Mouse (Mus musculus) hindbrain, embryonic 12.5 days (tissue): ENCODE data around the gene Bcor. TPM values are rescaled to one million over a fixed set of nuclear protein-coding genes. Genes with fewer than 3 reads are reported as not detected.

Experiments used
- ATAC-seq: fragments of 200-750 bp; cut with Nextera tagmentation; 2 replicates; pipeline ENCODE4 v1.8.0; 2017; ENCODE audit warnings: moderate TSS enrichment; ENCODE audit not compliant: low FRiP score
- H3K27ac ChIP-seq: fragments of 300-500 bp; sonication (generic); 2 replicates; pipeline ENCODE4 v1.5.1; 2016; ENCODE audit warnings: mild to moderate bottlenecking
- H3K27me3 ChIP-seq: fragments of 300-500 bp; sonication (generic); 2 replicates; pipeline ENCODE4 v1.6.1; 2016; ENCODE audit warnings: mild to moderate bottlenecking
- H3K36me3 ChIP-seq: fragments of 300-500 bp; sonication (generic); 2 replicates; pipeline ENCODE4 v1.6.1; 2016; ENCODE audit warnings: mild to moderate bottlenecking
- H3K4me1 ChIP-seq: fragments of 300-500 bp; sonication (generic); 2 replicates; pipeline ENCODE4 v1.6.1; 2016
- H3K4me2 ChIP-seq: fragments of 300-500 bp; sonication (generic); replicated peaks from 2 replicates; pipeline ENCODE4 v1.6.1; 2016; ENCODE audit warnings: mild to moderate bottlenecking
- H3K4me3 ChIP-seq: fragments of 300-500 bp; sonication (generic); 2 replicates; pipeline ENCODE4 v1.5.1; 2016; ENCODE audit warnings: mild to moderate bottlenecking
- H3K9ac ChIP-seq: fragments of 300-500 bp; sonication (generic); 2 replicates; pipeline ENCODE4 v1.6.1; 2016; ENCODE audit warnings: mild to moderate bottlenecking, moderate library complexity
- H3K9me3 ChIP-seq: fragments of 300-500 bp; sonication (generic); replicated peaks from 2 replicates; pipeline ENCODE4 v1.6.1; 2016; ENCODE audit warnings: mild to moderate bottlenecking
- WGBS: fragments of 180-500 bp; shearing (Covaris S2); methylation state at CpG from one replicate; pipeline ENCODE4 v1.1.7; 2016; 5-methylcytosine and 5-hydroxymethylcytosine counted together
- polyA plus RNA-seq: library from polyadenylated mRNA; unstranded; fragments of >200 nt; fragmentation: Nextera tagmentation; extraction: Ambion mirVana; gene quantifications from 2 replicates; pipeline ENCODE4 v1.2.1, GENCODE M21; 2016

The Bcor gene
- polyA plus RNA-seq, 1 experiment from 2014 or later: 23.7 TPM

DNA sequence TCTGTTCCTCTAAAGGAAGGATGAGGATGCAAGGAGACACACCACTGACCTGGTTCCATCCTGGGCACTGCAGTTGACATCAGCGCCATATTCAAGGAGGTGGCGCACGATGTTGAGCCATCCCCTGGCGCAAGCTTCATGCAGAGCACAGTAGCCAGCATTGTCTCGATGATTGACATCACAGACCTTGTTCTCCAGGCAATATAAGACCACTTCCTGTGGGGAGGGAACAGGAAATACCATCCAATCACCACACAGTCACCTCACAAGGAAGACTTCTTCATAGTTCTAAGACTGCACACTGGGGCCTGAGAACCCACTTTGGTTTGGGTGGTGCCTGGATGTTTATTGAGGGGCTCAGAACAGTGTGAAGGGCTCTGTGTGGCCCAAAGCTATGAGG is 118.7 kb downstream of the Bcor start:
- H3K4me3 ChIP-seq: no peak overlapping the region
- no peak overlapping the region for H3K4me2 ChIP-seq
- WGBS: 93% methylated on average over 5 of the region's 5 CpGs
- H3K27ac ChIP-seq: no peak overlapping the region
- peaks cover 5% of the 10 kb centered on the region; the same call in 1 of the 2 replicates for H3K27me3 ChIP-seq
- ATAC-seq: no peak
- no peaks in the 10 kb centered on the region for H3K4me1 ChIP-seq
- H3K9me3 ChIP-seq: no peaks in the 10 kb centered on the region
- no peak overlapping the region for H3K9ac ChIP-seq
- H3K36me3 ChIP-seq: peaks cover 53% of the 10 kb centered on the region

DNA sequence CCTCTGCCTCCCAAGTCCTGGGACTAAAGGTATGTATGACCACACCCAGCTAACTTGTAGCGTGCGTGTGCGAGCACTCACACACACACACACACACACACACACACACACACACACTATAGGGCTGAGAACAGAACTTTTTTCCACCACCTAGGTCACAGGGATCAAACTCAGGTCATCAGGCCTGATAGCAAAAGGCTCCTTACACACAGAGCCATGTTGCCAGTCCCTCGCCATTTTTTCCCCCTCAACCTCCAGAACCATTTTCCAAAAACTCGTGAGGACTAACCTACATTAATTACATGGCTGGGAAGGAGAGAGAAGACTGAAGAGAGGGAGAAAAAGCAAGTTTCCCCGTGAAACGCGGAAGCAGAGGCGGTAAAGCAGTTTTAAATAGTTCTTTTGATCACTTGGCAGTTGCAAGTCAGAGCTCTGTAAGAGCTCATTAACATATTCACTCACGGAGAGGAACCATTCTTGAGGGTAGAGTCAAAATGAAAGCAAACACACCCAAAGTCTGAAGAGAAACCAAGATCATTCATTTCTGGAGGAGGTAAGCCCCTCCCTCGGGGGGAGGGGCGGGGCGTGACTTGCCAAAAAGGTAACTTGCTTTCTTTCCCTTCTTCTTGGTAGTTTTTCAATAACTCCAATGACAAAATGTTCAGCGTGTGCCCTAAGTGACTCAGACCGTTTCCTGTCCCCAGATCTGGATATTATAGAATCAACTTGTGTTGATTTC is 145.3 kb downstream of the Bcor start:
- Histone ChIP-seq H3K36me3 (no peaks in the 10 kb centered on the region), H3K4me1 (no peaks in the 10 kb centered on the region), H3K9me3 (no peaks in the 10 kb centered on the region), H3K4me3 (no peak overlapping the region), H3K27me3 (no peaks in the 10 kb centered on the region; the same call in 1 of the 2 replicates), H3K9ac (no peak overlapping the region), H3K4me2 (no peak overlapping the region), H3K27ac (no peak overlapping the region)
- WGBS: 49% methylated on average over 15 of the region's 15 CpGs
- ATAC-seq: no peak

DNA sequence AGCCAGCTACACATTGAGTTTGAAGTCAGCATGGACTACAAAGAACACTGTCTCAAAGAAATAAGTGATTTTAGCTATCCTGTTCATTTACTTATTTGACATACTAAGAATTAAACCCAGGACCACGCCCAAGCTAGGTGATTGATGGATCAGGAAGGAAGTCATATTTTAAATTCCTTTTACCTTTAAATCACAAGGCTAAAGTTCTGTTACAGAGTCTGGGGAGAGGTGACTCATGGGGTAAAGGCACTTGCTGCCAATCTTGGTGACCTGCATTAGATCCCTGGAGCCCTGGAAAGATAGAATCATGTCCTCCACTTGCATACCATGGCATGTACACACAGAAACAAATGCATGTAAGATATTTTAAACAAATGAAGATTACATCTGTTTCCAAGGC is 149.5 kb downstream of the Bcor start:
- Histone ChIP-seq H3K4me2 (no peak overlapping the region), H3K27me3 (peaks cover 33% of the 10 kb centered on the region), H3K9me3 (no peaks in the 10 kb centered on the region), H3K9ac (no peak overlapping the region), H3K4me3 (no peak overlapping the region), H3K36me3 (no peaks in the 10 kb centered on the region), H3K4me1 (peaks cover 5% of the 10 kb centered on the region; the same call in 1 of the 2 replicates), H3K27ac (no peak overlapping the region)
- no peak for ATAC-seq
- WGBS: 92% methylated on average over 1 of the region's 1 CpGs

DNA sequence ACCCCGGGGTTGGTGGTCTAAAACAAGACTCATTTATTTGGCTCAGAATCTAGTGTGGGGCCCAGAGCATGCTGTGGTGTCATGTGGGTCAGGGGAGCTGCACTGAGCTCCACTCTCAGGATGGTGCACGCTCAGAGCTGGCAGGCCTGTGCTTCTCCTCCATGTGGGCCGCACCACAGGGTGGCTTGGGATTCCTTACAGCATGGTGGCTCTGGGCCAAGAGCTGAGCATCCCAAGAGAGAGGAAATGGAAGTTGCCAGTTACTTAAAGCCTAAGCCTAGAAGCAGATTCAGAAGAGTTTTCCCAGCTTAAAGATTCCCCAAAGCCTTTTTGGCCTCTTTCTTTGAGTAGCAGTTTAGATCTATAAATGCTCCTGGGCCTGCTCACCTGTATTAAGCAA is 151.1 kb downstream of the Bcor start:
- no peaks in the 10 kb centered on the region for H3K36me3 ChIP-seq
- WGBS: 29% methylated on average over 3 of the region's 3 CpGs
- H3K9ac ChIP-seq: no peak overlapping the region
- peaks cover 21% of the 10 kb centered on the region for H3K4me1 ChIP-seq
- H3K9me3 ChIP-seq: no peaks in the 10 kb centered on the region
- peaks cover 50% of the 10 kb centered on the region for H3K27me3 ChIP-seq
- ATAC-seq: no peak
- H3K27ac ChIP-seq: no peak overlapping the region
- no peak overlapping the region for H3K4me2 ChIP-seq
- no peak overlapping the region for H3K4me3 ChIP-seq

DNA sequence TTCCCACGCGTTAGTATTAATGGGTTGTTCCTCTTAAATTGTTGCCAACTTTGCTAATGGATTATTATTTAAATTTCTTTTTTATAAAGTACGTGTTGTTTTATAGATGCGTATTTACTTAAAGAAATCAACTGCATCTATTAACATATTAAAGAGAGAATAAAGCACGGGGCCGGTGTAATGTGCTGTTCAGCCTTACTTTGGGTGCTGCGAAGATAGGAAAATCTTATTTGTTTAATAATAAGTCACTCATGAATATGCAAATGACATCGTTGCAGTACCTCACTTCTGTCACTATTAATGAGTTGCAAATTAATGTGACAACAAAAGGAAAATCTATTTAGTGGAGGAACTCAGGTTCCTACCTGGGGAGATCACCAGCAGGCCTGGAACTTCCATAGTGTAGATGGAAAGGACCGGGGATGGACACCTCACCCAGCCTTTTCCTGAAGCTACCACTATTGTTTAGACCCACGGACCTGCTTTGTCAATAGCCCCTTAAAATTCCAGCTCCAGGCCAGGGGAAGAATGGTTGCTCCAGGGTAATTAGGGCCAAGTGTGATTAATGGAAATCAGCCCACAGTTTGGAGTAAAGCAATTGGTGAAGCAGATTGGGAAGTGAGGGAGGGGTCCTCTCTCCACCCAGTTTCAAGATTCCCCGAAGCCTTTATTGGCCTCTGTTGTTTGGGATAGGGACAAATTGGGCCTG is 152.2 kb downstream of the Bcor start:
- WGBS: 8% methylated on average over 11 of the region's 11 CpGs
- H3K4me3 ChIP-seq: no peak overlapping the region
- no peak for ATAC-seq
- no peaks in the 10 kb centered on the region for H3K36me3 ChIP-seq
- peaks cover 60% of the 10 kb centered on the region for H3K27me3 ChIP-seq
- H3K4me1 ChIP-seq: peaks cover 25% of the 10 kb centered on the region
- peak overlapping the region; percentile 92 for H3K27ac ChIP-seq
- no peaks in the 10 kb centered on the region for H3K9me3 ChIP-seq
- H3K9ac ChIP-seq: no peak overlapping the region
- peak overlapping the region; percentile 56 for H3K4me2 ChIP-seq

DNA sequence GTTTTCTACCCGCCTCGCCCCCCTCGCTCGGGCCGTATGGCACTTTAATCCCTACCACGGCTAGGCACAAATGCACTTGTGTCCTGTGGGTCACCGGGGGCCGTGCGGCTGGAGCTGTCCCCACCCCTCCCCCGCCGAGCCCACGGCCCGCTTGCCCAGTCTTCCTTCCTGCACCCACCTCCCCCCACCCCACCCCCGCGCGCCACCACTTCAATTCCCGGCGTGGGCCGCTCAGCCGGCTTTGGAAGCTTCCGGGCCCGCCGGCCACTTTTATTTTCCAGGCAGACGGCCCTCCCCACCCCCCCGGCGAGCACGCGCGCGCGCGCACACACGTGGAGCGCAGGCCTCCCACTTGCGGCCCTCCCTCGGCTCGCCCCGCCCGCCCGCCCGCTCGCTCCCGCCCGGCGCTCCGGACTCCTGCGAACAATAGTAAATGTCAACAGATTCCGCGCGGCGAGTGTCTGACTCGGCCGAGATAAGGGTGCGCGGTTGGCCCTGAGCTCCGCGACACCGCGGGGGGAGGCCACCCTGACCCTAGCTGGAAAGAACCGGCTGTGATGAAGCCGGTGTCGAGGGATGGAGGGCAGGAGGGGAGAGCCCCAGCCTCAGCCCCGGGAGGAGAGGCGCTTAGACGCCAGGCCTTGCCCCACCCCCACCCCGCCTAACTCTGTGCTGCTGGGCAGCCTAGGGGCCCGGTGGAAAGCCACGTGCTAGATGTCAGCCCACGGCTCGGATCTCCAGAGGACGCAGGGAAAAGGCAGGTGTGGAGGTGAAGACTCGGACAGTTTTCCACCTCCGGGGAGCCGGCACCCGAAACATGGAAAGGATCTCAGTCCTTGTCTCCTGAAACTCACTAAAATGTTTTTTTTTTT is 153.0 kb downstream of the Bcor start:
- Histone ChIP-seq H3K27ac (peak overlapping the region; percentile 92), H3K9ac (peak overlapping the region; percentile 48), H3K4me2 (peak overlapping the region; percentile 56), H3K27me3 (peaks cover 68% of the 10 kb centered on the region), H3K4me1 (peaks cover 32% of the 10 kb centered on the region), H3K36me3 (no peaks in the 10 kb centered on the region), H3K4me3 (peak overlapping the region; percentile 33), H3K9me3 (no peaks in the 10 kb centered on the region)
- ATAC-seq: peak; percentile 77
- 5% methylated on average over 61 of the region's 75 CpGs for WGBS

DNA sequence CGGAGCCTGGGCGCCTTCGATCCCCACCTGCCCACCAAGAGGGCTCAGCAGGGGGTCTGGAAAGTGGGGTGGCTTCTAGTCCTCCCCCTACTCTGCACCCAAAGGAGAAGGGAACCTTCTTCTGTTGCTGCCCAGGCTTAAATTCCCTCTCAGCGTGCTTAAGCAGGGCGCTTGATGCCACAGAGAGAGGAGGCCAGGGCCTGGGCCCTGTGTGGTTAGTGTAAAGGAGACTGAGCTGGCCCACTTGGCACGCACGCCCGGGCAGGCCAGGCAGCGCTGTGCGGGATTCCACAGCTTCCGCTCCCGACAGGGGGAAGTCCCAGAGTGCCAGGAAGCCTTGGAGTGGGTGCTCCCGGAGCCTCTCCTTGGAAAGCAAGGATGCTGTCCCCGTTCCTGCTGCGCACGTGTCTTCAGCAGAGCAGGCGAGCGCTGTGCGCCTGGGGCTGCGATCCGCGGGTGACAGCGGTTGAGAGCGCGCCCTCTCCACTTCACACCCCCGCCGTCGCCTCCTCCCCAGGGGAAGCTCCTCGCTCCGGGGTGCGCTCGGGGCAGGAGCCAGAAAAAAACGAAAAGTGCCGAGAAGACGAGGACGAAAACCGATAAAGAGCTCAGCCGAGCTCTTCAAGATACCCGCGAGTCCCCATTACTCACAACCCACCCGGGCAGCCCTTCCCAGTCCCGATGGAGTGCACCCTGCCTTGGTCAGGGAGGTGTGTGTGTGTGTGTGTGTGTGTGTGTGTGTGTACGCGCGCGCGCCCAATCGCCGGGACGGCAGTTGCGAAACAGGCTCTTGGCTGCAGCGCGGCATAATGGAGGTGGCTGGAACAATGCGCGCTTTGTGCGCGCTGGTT is 153.9 kb downstream of the Bcor start:
- H3K4me1 ChIP-seq: peaks cover 41% of the 10 kb centered on the region
- peak overlapping the region; percentile 33 for H3K4me3 ChIP-seq
- ATAC-seq: peak; percentile 11
- H3K27ac ChIP-seq: peak overlapping the region; percentile 92
- no peaks in the 10 kb centered on the region for H3K36me3 ChIP-seq
- H3K27me3 ChIP-seq: peaks cover 77% of the 10 kb centered on the region
- no peaks in the 10 kb centered on the region for H3K9me3 ChIP-seq
- H3K9ac ChIP-seq: peak overlapping the region; percentile 48
- WGBS: 3% methylated on average over 52 of the region's 57 CpGs
- H3K4me2 ChIP-seq: peak overlapping the region; percentile 56

DNA sequence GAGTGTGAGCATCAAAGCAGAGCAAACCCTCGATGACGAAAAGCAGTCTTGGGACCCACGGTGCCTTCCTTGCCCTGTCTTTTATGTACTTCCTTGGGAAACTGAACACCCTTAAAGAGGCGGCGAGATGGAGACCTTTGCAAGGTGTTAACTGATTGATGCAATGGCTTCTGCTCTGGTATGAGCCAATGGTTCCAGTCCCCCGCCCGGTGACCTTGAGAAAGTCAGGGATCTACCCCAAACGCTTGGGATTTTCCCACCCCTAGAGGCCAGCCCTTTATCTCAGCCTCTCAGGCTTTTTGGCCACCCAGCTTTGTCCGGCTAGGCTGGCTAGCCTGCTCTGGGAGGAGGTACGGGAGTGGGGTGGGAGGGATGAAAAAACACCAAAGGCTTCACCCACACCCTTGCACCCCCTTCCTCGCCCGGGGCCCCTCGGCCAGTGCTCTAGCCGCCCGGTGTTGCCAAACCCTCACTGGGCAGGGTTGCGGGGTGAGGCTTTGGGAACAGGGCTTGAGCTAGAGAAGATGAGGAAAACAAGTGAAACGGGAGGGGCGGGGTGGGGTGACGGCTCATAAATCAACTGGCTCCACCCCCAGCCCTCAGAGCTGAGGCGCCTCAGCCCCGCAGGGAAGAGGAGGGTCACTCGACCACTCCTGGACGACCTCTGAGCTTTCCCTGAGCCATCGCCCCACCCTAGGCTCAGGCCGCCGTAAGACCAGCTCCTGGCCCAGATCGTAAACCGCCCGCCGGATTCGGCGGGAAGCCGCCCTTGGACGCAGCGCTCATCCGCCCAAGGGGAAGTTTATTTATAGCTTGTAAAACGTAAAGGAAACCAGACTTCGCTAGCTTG is 154.7 kb downstream of the Bcor start:
- Histone ChIP-seq H3K27ac (peak overlapping the region; percentile 92), H3K4me3 (0 out of 2 replicates have a peak overlapping the region, but pooled peaks have one; percentile 33), H3K9me3 (no peaks in the 10 kb centered on the region), H3K4me1 (peaks cover 48% of the 10 kb centered on the region), H3K9ac (peak overlapping the region; percentile 48; the same call in 1 of the 2 replicates), H3K36me3 (no peaks in the 10 kb centered on the region), H3K4me2 (peak overlapping the region; percentile 56), H3K27me3 (peaks cover 85% of the 10 kb centered on the region)
- WGBS: 4% methylated on average over 36 of the region's 38 CpGs
- no peak for ATAC-seq

DNA sequence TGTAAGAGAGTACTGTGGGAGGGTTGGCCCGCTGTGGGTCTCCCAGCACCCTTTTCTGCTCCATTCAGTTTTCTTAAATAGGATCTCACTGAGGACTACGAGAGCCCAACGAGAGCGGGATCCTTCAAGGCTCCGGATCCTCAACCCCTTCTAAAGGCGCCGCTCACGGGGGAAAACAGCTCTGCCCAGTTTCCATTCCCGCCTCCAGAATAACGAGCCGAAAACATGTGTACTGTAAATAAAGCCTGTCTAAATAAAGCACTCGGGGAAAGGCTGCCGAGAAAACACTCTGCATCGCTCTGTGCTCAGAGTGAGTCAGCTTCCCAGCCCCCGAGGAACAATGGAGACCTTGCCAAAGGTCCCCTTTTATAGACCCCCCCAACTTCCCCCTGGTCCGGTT is 155.7 kb downstream of the Bcor start:
- no peak overlapping the region for H3K27ac ChIP-seq
- no peak overlapping the region for H3K9ac ChIP-seq
- no peak overlapping the region for H3K4me3 ChIP-seq
- H3K27me3 ChIP-seq: peaks cover 91% of the 10 kb centered on the region
- ATAC-seq: no peak
- no peak overlapping the region for H3K4me2 ChIP-seq
- 9% methylated on average over 16 of the region's 16 CpGs for WGBS
- H3K36me3 ChIP-seq: no peaks in the 10 kb centered on the region
- peaks cover 57% of the 10 kb centered on the region for H3K4me1 ChIP-seq
- no peaks in the 10 kb centered on the region for H3K9me3 ChIP-seq

DNA sequence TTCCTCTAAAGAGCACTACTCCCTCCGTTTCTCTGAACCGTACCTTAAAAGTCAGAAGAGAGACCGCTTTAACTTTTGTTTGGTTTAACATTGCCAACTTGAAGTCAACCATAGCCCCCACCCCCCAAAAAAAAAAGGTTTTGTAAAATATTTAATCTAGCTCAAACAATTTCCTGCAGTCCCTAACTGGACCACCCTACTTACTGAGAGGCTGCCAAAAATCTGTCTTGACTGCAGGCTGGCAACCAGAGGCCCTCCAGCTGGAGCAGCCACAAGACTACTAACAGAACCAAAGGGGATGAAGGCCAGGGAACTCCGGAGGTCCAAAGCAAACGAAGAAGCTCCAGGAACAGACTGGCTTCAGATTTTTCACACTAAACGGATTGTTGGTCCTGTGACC is 156.2 kb downstream of the Bcor start:
- H3K27me3 ChIP-seq: peaks cover 91% of the 10 kb centered on the region
- H3K9ac ChIP-seq: no peak overlapping the region
- H3K9me3 ChIP-seq: no peaks in the 10 kb centered on the region
- H3K4me1 ChIP-seq: peaks cover 59% of the 10 kb centered on the region
- H3K36me3 ChIP-seq: no peaks in the 10 kb centered on the region
- no peak for ATAC-seq
- H3K4me2 ChIP-seq: no peak overlapping the region
- no peak overlapping the region for H3K27ac ChIP-seq
- H3K4me3 ChIP-seq: no peak overlapping the region
- WGBS: 19% methylated on average over 6 of the region's 6 CpGs

DNA sequence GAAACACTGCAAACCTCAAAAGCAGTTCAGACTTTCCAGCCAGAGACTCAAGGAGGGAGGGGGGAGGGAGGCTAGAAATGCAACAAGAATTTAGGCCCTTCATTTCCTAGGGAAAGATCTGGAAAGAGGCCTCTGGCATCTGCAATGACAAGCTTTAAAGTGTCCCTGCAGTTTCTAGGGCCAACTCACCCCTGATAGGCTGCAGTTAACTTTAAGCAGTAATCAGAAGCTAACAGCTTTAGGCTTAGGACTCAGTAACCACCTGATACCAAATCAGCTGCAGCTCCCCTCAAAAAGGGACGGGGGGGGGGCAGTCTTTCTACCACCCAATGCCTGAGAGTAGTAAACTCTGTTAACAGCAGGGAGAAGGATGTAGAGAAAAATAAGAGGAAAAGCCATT is 156.6 kb downstream of the Bcor start:
- Histone ChIP-seq H3K27ac (no peak overlapping the region), H3K9me3 (no peaks in the 10 kb centered on the region), H3K4me1 (peaks cover 63% of the 10 kb centered on the region), H3K9ac (no peak overlapping the region), H3K4me3 (no peak overlapping the region), H3K36me3 (no peaks in the 10 kb centered on the region), H3K27me3 (peaks cover 93% of the 10 kb centered on the region), H3K4me2 (no peak overlapping the region)
- no peak for ATAC-seq
- WGBS: 0% methylated on average over 1 of the region's 1 CpGs
